Mouse (Mus musculus): ENCODE data around the gene Gm48551.

The Gm48551 gene

GRCm38 (mm10) chr10:81417227-81418215, 33.3 kb downstream of the Gm48551 start:
- no peak for DNase-seq (ENCODE audit: extremely low spot score, low spot score)

GRCm38 (mm10) chr10:81418216-81419070, 34.2 kb downstream of the Gm48551 start:
- DNase-seq (ENCODE audit: extremely low spot score, low spot score): no peak

- peak; percentile 13 for DNase-seq (ENCODE audit: extremely low spot score, low spot score)
Measured at GRCm38 (mm10) chr10:81419111-81419928, 35.1 kb downstream of the Gm48551 start.

- no peak for DNase-seq (ENCODE audit: extremely low spot score, low spot score)
Measured at GRCm38 (mm10) chr10:81420191-81420767, 36.0 kb downstream of the Gm48551 start.

- DNase-seq (ENCODE audit: extremely low spot score, low spot score): no peak
Measured at GRCm38 (mm10) chr10:81421041-81421796, 37.0 kb downstream of the Gm48551 start.

GRCm38 (mm10) chr10:81421797-81422100, 37.5 kb downstream of the Gm48551 start:
- no peak for DNase-seq (ENCODE audit: extremely low spot score, low spot score)

- no peak for DNase-seq (ENCODE audit: extremely low spot score, low spot score)
Measured at GRCm38 (mm10) chr10:81422191-81422590, 37.9 kb downstream of the Gm48551 start.

GRCm38 (mm10) chr10:81422661-81423217, 38.5 kb downstream of the Gm48551 start:
- no peak for DNase-seq (ENCODE audit: extremely low spot score, low spot score)

- DNase-seq (ENCODE audit: extremely low spot score, low spot score): no peak
Measured at GRCm38 (mm10) chr10:81423476-81424245, 39.4 kb downstream of the Gm48551 start.

- DNase-seq (ENCODE audit: extremely low spot score, low spot score): peak; percentile 20
Measured at GRCm38 (mm10) chr10:81424246-81425051, 40.2 kb downstream of the Gm48551 start.

GRCm38 (mm10) chr10:81425236-81425850, 41.1 kb downstream of the Gm48551 start:
- DNase-seq (ENCODE audit: extremely low spot score, low spot score): peak; percentile 22

GRCm38 (mm10) chr10:81426081-81426671, 41.9 kb downstream of the Gm48551 start:
- peak; percentile 22 for DNase-seq (ENCODE audit: extremely low spot score, low spot score)

GRCm38 (mm10) chr10:81426897-81427296, 42.6 kb downstream of the Gm48551 start:
- DNase-seq (ENCODE audit: extremely low spot score, low spot score): peak; percentile 27

GRCm38 (mm10) chr10:81427327-81427726, 43.1 kb downstream of the Gm48551 start:
- DNase-seq (ENCODE audit: extremely low spot score, low spot score): no peak

- peak; percentile 13 for DNase-seq (ENCODE audit: extremely low spot score, low spot score)
Measured at GRCm38 (mm10) chr10:81427804-81428506, 43.7 kb downstream of the Gm48551 start.

- no peak for DNase-seq (ENCODE audit: extremely low spot score, low spot score)
Measured at GRCm38 (mm10) chr10:81428507-81428870, 44.2 kb downstream of the Gm48551 start.

- peak; percentile 13 for DNase-seq (ENCODE audit: extremely low spot score, low spot score)
Measured at GRCm38 (mm10) chr10:81429092-81429491, 44.8 kb downstream of the Gm48551 start.

All from neural tube, embryonic 10.5 days (tissue).